Mouse (Mus musculus) thymus, adult 2 months (tissue): ENCODE measurements around the gene Phf13. TPM values are rescaled to one million over a fixed set of nuclear protein-coding genes. Genes with fewer than 3 reads are reported as not detected.
A peak's percentile ranks its signal among the peaks of the same experiment; 100 is the strongest.

Experiments
- DNase-seq: peaks from one replicate; pipeline ENCODE4 v3.0.0; 2021
- H3K27ac ChIP-seq: fragments of 200-500 bp; 2 replicates; pipeline ENCODE4 v1.5.1; 2012; ENCODE audit warnings: low read length, control low read depth; ENCODE audit not compliant: control insufficient read depth, insufficient read depth
- H3K27me3 ChIP-seq: fragments of 200-500 bp; 2 replicates; pipeline ENCODE4 v1.6.1; 2012; ENCODE audit warnings: mild to moderate bottlenecking, low read length, moderate library complexity, mixed read lengths; ENCODE audit not compliant: control insufficient read depth, insufficient read depth
- H3K36me3 ChIP-seq: fragments of 200-500 bp; 2 replicates; pipeline ENCODE4 v1.6.1; 2012; ENCODE audit warnings: mild to moderate bottlenecking, low read length, moderate library complexity; ENCODE audit not compliant: control insufficient read depth, insufficient read depth
- H3K4me1 ChIP-seq: fragments of 200-500 bp; replicated peaks from 2 replicates; pipeline ENCODE4 v1.6.1; 2012; ENCODE audit warnings: low read length; ENCODE audit not compliant: control insufficient read depth, insufficient read depth
- H3K4me3 ChIP-seq: fragments of 200-500 bp; 2 replicates; pipeline ENCODE4 v1.5.1; 2012; ENCODE audit warnings: mild to moderate bottlenecking, low read length, control low read depth, moderate library complexity; ENCODE audit not compliant: control insufficient read depth, insufficient read depth
- CTCF ChIP-seq: fragments of 200-500 bp; IDR thresholded peaks from 2 replicates; pipeline ENCODE4 v1.5.1; 2012; ENCODE audit warnings: mild to moderate bottlenecking, control low read depth, low read length, moderate library complexity, borderline replicate concordance; ENCODE audit not compliant: control insufficient read depth, poor library complexity, insufficient read depth; ENCODE audit errors: extremely low read depth
- POLR2A ChIP-seq: fragments of 200-500 bp; IDR thresholded peaks from 2 replicates; pipeline ENCODE4 v1.6.1; 2012; ENCODE audit warnings: mild to moderate bottlenecking, low read length, control low read depth, moderate library complexity; ENCODE audit not compliant: control insufficient read depth, poor library complexity, insufficient read depth; ENCODE audit errors: extremely low read depth
- WGBS: fragments of 180-500 bp; shearing (Covaris S2); methylation state at CpG from one replicate; pipeline ENCODE4 v1.1.7; 2018; 5-methylcytosine and 5-hydroxymethylcytosine counted together
- polyA plus RNA-seq: library from polyadenylated mRNA; depleted of rRNA; stranded (reverse); fragments of >200 nt; gene quantifications from 2 replicates; pipeline ENCODE4 v1.2.3, GENCODE M21; 2012

Gene Phf13
- polyA plus RNA-seq, 1 experiment: 9.6 TPM

DNA sequence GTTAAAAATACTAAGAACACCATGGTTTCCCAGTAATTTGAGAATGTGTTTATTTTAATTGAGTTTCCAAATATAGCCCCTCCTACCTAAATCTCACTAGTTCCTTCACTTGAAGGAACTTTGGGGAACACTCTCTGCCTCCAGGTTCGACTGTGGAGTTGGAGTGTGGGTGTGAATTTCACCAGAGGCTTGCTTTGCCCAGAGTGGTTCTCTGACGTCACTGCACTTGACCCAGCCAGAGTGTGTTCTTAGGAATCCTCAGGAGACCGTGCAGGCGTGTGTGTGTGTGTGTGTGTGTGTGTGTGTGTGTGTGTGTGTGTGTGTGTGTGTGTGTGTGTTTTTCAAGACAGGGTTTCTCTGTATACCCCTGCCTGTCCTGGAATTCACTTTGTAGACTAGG lies 4.8 kb upstream of the Phf13 start:
- no peak for TF ChIP-seq CTCF
- TF ChIP-seq POLR2A: no peak
- no peaks in the 10 kb centered on the region for H3K36me3 ChIP-seq
- DNase-seq: no peak
- no peak overlapping the region for H3K27ac ChIP-seq
- WGBS: 75% methylated on average over 4 of the region's 4 CpGs
- H3K27me3 ChIP-seq: no peaks in the 10 kb centered on the region
- no peak overlapping the region for H3K4me3 ChIP-seq
- peaks cover 4% of the 10 kb centered on the region; the same call in 1 of the 2 replicates for H3K4me1 ChIP-seq

DNA sequence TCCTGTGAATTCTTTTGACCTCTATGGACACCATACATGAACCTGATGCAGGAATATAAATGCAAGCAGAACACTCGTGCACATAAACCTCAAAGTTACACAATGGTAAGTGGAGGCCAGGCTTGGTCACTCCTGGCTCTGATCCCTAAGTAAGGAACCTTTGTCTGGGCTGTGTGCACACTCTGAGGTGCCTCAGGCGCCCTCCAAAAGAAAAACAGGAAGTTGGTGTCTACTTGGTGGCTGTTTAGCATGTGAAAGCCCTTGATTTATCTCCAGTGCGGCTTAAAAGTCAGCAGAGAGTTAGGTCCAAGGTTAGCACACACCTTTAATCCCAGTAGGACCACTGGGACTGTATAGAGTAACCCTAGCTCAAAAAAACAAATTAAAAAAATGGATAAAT lies 3.4 kb upstream of the Phf13 start:
- no peak for DNase-seq

DNA sequence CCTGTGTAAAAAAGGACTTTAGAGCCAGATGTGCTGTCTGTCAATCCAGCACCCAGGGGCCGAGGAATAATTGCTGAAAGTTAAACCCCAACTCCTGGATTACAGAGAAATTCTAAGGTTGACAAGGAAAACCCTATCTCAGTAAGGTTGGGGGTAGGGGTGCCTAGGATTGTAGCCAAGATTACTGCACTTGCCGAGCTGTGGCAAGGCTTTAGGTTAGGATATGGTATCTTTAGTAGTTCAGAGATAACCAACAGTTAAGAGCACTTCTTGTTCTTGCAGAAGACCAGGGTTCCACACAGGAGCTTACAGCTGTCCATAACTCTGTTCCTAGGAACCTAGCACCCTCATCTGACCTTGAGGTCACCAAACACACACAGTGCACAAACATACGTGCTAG lies 1.6 kb upstream of the Phf13 start:
- Histone ChIP-seq H3K27ac (no peak overlapping the region), H3K27me3 (peaks cover 7% of the 10 kb centered on the region; the same call in 1 of the 2 replicates), H3K36me3 (no peaks in the 10 kb centered on the region), H3K4me3 (no peak overlapping the region), H3K4me1 (peaks cover 9% of the 10 kb centered on the region)
- WGBS: 91% methylated on average over 3 of the region's 3 CpGs
- TF ChIP-seq POLR2A (no peak), CTCF (no peak)
- DNase-seq: no peak

More for the DNA sequence above, 3.4 kb upstream of the Phf13 start:
- TF ChIP-seq CTCF (no peak), POLR2A (no peak)
- Histone ChIP-seq H3K27ac (no peak overlapping the region), H3K36me3 (no peaks in the 10 kb centered on the region), H3K4me1 (peaks cover 8% of the 10 kb centered on the region), H3K27me3 (peaks cover 6% of the 10 kb centered on the region; the same call in 1 of the 2 replicates), H3K4me3 (no peak overlapping the region)
- WGBS: 17% methylated on average over 3 of the region's 3 CpGs

DNA sequence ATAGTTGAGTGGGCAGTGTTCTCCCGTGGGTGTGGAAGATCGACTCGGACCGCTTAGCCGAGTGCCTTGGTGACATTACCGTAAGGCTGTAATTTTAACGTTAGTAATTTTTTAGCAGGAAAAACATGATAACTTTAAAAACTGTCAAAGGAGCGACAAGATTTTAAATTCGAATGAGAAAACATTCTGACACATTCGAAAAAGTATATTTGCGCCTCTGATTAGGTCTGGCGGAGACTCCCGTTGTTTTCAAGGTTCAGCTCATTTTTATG lies 829 bp upstream of the Phf13 start:
- peaks cover 7% of the 10 kb centered on the region; the same call in 1 of the 2 replicates for H3K27me3 ChIP-seq
- no peaks in the 10 kb centered on the region for H3K36me3 ChIP-seq
- DNase-seq: no peak
- peak overlapping the region; percentile 77 for H3K4me3 ChIP-seq
- H3K4me1 ChIP-seq: peaks cover 9% of the 10 kb centered on the region
- TF ChIP-seq POLR2A (no peak), CTCF (no peak)
- no peak overlapping the region for H3K27ac ChIP-seq
- WGBS: 1% methylated on average over 13 of the region's 13 CpGs

DNA sequence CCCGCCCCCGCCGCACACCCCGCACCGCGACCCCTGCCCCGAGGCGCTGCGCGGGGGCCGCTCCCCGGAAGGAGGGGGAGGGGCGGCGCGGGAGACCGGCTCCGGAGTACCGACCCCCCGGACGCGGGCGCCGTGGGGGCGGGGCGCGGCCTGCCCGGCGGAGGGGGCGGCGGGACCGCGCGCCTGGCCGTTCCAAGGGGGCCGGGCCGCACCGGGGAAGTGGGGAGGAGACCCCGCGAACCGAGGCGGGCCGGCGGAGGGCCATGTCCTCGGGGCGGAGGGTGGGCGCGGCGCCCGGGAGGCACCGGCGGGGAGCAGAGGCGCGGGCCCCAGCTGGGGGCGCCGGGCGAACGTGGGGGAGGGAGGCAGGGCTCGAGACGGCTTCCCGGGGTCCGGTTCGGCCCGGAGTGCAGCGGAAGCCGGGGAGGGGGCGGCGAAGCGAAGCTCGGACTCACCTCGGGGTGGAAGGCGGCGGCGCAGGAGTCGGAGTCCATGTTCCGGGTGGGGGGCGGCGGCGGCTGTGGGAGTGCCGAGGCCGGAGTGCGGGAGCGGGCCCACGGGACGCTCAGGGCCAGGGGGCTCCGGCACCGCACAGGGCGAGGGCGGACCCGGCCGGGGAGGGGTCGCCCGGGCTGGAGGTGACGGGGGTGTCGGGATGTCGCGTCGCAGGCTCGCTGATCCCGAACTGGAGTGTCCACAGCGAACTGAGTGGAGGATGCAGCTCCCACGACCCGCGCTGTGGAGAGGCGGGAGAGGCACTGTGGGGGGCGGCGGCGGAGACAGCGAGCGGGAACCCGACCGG lies 486 bp downstream of the Phf13 start:
- peak; percentile 58 for DNase-seq

DNA sequence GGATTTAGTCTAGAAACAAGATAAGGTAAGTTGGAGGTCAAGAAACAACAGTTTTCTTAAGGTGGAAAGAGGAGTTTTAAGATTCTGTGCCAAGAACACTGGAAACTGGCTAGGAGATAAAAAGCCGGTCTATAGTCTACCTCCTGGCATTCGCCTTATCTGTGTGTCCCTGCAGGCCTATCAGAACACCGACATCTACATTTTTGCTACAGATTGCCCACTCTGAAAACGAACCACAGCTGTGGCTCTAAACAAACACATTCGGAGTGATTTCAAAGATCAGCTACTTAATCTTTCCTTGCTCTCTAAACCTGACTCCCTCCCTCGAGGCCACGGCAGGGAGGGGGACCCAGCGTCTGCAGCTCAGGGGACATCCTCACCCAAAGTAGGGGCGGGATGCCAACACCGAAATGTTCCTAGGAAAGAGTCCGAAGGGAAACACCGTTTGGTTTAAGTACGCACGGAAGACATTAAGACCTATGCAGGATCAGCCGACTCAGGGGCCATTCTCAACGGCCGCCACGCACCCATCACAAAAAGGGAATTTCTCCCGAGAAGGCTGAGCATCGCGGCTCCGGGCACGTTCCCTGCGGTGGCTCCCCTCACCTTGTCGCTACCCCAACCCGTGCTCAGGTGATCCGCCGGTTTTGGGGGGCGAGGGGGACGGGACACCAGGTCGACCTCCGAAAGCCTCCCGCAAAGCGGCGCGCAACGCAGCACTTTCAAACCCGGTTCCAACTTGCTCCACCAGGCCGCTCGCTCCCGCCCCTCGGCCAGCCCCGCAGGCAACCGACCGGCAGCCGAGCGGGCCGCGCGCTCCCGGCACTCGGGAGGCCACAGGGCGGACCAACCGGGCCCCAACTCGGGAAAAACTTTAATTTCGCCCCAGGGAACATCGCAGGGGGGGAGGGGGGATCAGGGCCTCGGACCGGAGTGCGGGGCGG lies 1.6 kb downstream of the Phf13 start:
- Histone ChIP-seq H3K4me3 (peak overlapping the region; percentile 97), H3K27me3 (peaks cover 7% of the 10 kb centered on the region; the same call in 1 of the 2 replicates), H3K4me1 (peaks cover 9% of the 10 kb centered on the region), H3K36me3 (peaks cover 9% of the 10 kb centered on the region; the same call in 1 of the 2 replicates), H3K27ac (no peak overlapping the region)
- TF ChIP-seq POLR2A (no peak), CTCF (0 out of 2 replicates have a peak, but pooled peaks have one; percentile 28)
- no peak for DNase-seq
- 10% methylated on average over 61 of the region's 61 CpGs for WGBS

More for the DNA sequence above, 486 bp downstream of the Phf13 start:
- 1% methylated on average over 88 of the region's 111 CpGs for WGBS
- peak; percentile 8; the same call in 1 of the 2 replicates for TF ChIP-seq CTCF
- no peak for TF ChIP-seq POLR2A
- Histone ChIP-seq H3K27me3 (peaks cover 7% of the 10 kb centered on the region; the same call in 1 of the 2 replicates), H3K4me3 (peak overlapping the region; percentile 97), H3K36me3 (peaks cover 9% of the 10 kb centered on the region; the same call in 1 of the 2 replicates), H3K27ac (no peak overlapping the region), H3K4me1 (peaks cover 9% of the 10 kb centered on the region)
